24 mouse cellular contexts compared by ENCODE assay signal in the genomic region with DNA sequence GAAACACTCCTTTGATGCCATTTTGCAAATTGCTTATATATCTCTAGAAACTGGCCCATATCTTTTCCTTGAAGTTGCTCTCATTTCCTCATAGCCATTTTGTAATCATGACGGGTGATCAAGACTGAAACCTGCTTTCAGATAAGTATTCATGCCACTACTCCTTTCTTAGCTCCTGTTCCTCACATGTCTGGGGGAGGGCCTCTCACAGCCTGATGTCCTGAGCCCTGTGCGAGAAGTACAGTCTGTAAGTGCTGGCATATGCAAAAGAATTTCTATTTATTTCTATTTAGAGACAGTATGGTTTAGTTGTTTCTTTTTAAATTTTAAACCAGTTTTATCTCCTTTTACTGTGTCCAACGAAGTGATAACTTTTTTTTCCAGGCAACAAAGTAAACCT.
DNase-seq lines count a peak whose midpoint lies in the region; ATAC-seq and TF ChIP-seq lines count a peak whose summit lies in the region.
"Had no signal": no experiment of that assay in that cellular context is flagged by ENCODE, and none has a peak within 500 bp of the region (broad histone marks: within the 10 kb centered on the region; RNA-seq: fewer than 3 reads in every experiment).

No protein-coding gene starts in this region.

- peak overlapping the region; percentile 45 for H3K27ac ChIP-seq in heart, embryonic 13.5 days (replicated peaks)
- H3K27ac ChIP-seq in intestine, embryonic 15.5 days = no peak overlapping the region
- no peak overlapping the region for H3K27ac ChIP-seq in intestine, postnatal 0 days (ENCODE audit: low read depth, low read length)
- H3K27ac ChIP-seq in lung, embryonic 15.5 days = peak overlapping the region; percentile 66
- H3K27ac ChIP-seq: embryonic facial prominence, embryonic 10.5 days; embryonic facial prominence, embryonic 12.5 days; forebrain, embryonic 13.5 days had no signal

- no peak for DNase-seq in heart, postnatal 14 days
- no peak for DNase-seq in lung, adult 2 months
- DNase-seq in testis, postnatal 14 days (ENCODE audit: low spot score) = peak; percentile 13
- DNase-seq in testis, postnatal 10 days (ENCODE audit: low spot score) = no peak
- DNase-seq: adrenal gland, adult 8-10 months; adrenal gland, postnatal 14 days; adrenal gland, postnatal 36 days; B cell, adult 2 months; cerebellum, adult 11-12 months; cerebellum, adult 2 months; cerebellum, adult 9-10 months; cerebellum, postnatal 25 days had no signal

- WGBS in heart, embryonic 13.5 days = 31% methylated on average over 3 of the region's 3 CpGs
- WGBS in intestine, embryonic 15.5 days = 61% methylated on average over 3 of the region's 3 CpGs
- 27% methylated on average over 3 of the region's 3 CpGs for WGBS in intestine, postnatal 0 days
- WGBS in lung, embryonic 15.5 days = 29% methylated on average over 3 of the region's 3 CpGs
- WGBS in lung, adult 2 months = 32% methylated on average over 3 of the region's 3 CpGs

- no peaks in the 10 kb centered on the region for H3K27me3 ChIP-seq in heart, embryonic 13.5 days (replicated peaks)
- H3K27me3 ChIP-seq in intestine, embryonic 15.5 days (replicated peaks) = no peaks in the 10 kb centered on the region
- H3K27me3 ChIP-seq in intestine, postnatal 0 days (replicated peaks; ENCODE audit: control insufficient read depth, insufficient read depth, low read length) = no peaks in the 10 kb centered on the region
- no peaks in the 10 kb centered on the region for H3K27me3 ChIP-seq in lung, embryonic 15.5 days
- H3K27me3 ChIP-seq: CH12.LX; embryonic facial prominence, embryonic 12.5 days; forebrain, embryonic 13.5 days; Patski had no signal

- H3K9me3 ChIP-seq in heart, embryonic 13.5 days = no peaks in the 10 kb centered on the region
- no peaks in the 10 kb centered on the region for H3K9me3 ChIP-seq in intestine, embryonic 15.5 days
- no peaks in the 10 kb centered on the region for H3K9me3 ChIP-seq in intestine, postnatal 0 days (ENCODE audit: control insufficient read depth)
- no peaks in the 10 kb centered on the region for H3K9me3 ChIP-seq in lung, embryonic 15.5 days
- H3K9me3 ChIP-seq: embryonic facial prominence, embryonic 10.5 days; embryonic facial prominence, embryonic 12.5 days; forebrain, embryonic 13.5 days had no signal

- H3K36me3 ChIP-seq in heart, embryonic 13.5 days = no peaks in the 10 kb centered on the region
- H3K36me3 ChIP-seq in intestine, embryonic 15.5 days = no peaks in the 10 kb centered on the region
- no peaks in the 10 kb centered on the region for H3K36me3 ChIP-seq in intestine, postnatal 0 days (ENCODE audit: control insufficient read depth, insufficient read depth)
- no peaks in the 10 kb centered on the region for H3K36me3 ChIP-seq in lung, embryonic 15.5 days
- H3K36me3 ChIP-seq: embryonic facial prominence, embryonic 10.5 days; embryonic facial prominence, embryonic 12.5 days; G1E had no signal

- peaks cover 7% of the 10 kb centered on the region for H3K4me1 ChIP-seq in heart, embryonic 13.5 days
- H3K4me1 ChIP-seq in intestine, embryonic 15.5 days (replicated peaks) = no peaks in the 10 kb centered on the region
- 0 out of 2 replicates have a peak, but pooled peaks cover 3% of the 10 kb centered on the region for H3K4me1 ChIP-seq in intestine, postnatal 0 days (replicated peaks; ENCODE audit: control insufficient read depth, insufficient read depth, low read length)
- H3K4me1 ChIP-seq in lung, embryonic 15.5 days = peaks cover 7% of the 10 kb centered on the region; the same call in 1 of the 2 replicates
- H3K4me1 ChIP-seq in lung, adult 2 months (ENCODE audit: control insufficient read depth, insufficient read depth, low read length) = no peaks in the 10 kb centered on the region
- H3K4me1 ChIP-seq: embryonic facial prominence, embryonic 10.5 days; embryonic facial prominence, embryonic 12.5 days; forebrain, embryonic 13.5 days had no signal

- no peak for ATAC-seq in heart, embryonic 13.5 days (ENCODE audit: extremely low read depth, insufficient number of reproducible peaks, low FRiP score, low TSS enrichment)
- ATAC-seq in intestine, embryonic 15.5 days = peak; percentile 55
- ATAC-seq in intestine, postnatal 0 days = no peak
- no peak for ATAC-seq in lung, embryonic 15.5 days (ENCODE audit: borderline replicate concordance, extremely low read depth, low FRiP score, low TSS enrichment)
- ATAC-seq: activated CD4-positive, CD25-positive, alpha-beta regulatory T cell, adult 4 months; CD4-positive, CD25-positive, alpha-beta regulatory T cell, adult 4 months; forebrain, embryonic 13.5 days; Patski had no signal

- H3K4me2 ChIP-seq in heart, embryonic 13.5 days = no peak overlapping the region
- no peak overlapping the region for H3K4me2 ChIP-seq in intestine, embryonic 15.5 days (replicated peaks)
- H3K4me2 ChIP-seq in intestine, postnatal 0 days (replicated peaks; ENCODE audit: low read depth) = no peak overlapping the region; the same call in 1 of the 2 replicates
- no peak overlapping the region for H3K4me2 ChIP-seq in lung, embryonic 15.5 days
- H3K4me2 ChIP-seq: embryonic facial prominence, embryonic 12.5 days; forebrain, embryonic 13.5 days had no signal

- intact Hi-C loops in heart, postnatal 14 days (cut with DNase I) = no loop called here

- TF ChIP-seq POLR2A in lung, adult 2 months (IDR thresholded peaks at IDR 0.05; ENCODE audit: borderline replicate concordance, extremely low read depth, low read depth, low read length) = no peak

- no peak for TF ChIP-seq CTCF in intestine, postnatal 0 days (IDR thresholded peaks at IDR 0.05; ENCODE audit: low read depth)
- TF ChIP-seq CTCF in lung, adult 2 months (IDR thresholded peaks at IDR 0.05; ENCODE audit: insufficient read depth, low read length) = no peak

- no peak overlapping the region for H3K9ac ChIP-seq in heart, embryonic 13.5 days
- no peak overlapping the region for H3K9ac ChIP-seq in intestine, embryonic 15.5 days
- H3K9ac ChIP-seq in intestine, postnatal 0 days (ENCODE audit: low read depth, low read length) = no peak overlapping the region
- no peak overlapping the region for H3K9ac ChIP-seq in lung, embryonic 15.5 days
- H3K9ac ChIP-seq: embryonic facial prominence, embryonic 12.5 days; forebrain, embryonic 13.5 days had no signal

- no peak overlapping the region for H3K4me3 ChIP-seq in heart, embryonic 13.5 days
- no peak overlapping the region for H3K4me3 ChIP-seq in intestine, embryonic 15.5 days (replicated peaks)
- H3K4me3 ChIP-seq in intestine, postnatal 0 days (ENCODE audit: low read depth, low read length) = no peak overlapping the region
- H3K4me3 ChIP-seq in lung, embryonic 15.5 days = no peak overlapping the region
- H3K4me3 ChIP-seq in lung, adult 2 months (replicated peaks; ENCODE audit: extremely low read depth, low read depth, low read length) = no peak overlapping the region
- H3K4me3 ChIP-seq: embryonic facial prominence, embryonic 10.5 days; embryonic facial prominence, embryonic 12.5 days; forebrain, embryonic 13.5 days had no signal

Comparison
In these comparisons a context has a peak if more than half of its experiments do, and no peak if none do; other contexts are left out.
1. H3K27ac ChIP-seq: peak in heart, embryonic 13.5 days (single experiment) and lung, embryonic 15.5 days (single experiment); none in intestine, embryonic 15.5 days (single experiment) and intestine, postnatal 0 days (single experiment).